Mouse (Mus musculus) gastrocnemius, postnatal 36 days (tissue): ENCODE data around the gene Olfr1198. TPM values are rescaled to one million over a fixed set of nuclear protein-coding genes. Genes with fewer than 3 reads are reported as not detected.

Source experiments
- DNase-seq, 2 experiments: peaks; one replicate each; pipeline ENCODE4 v3.0.0; 2022
- intact Hi-C: fragments of 180-260 bp; cut with DNase I; formaldehyde crosslinking; loops from one replicate; pipeline ENCODE4 v1.15.1; 2025
- long read RNA-seq, 2 experiments: library from polyadenylated mRNA; stranded (forward); transcript quantifications; one replicate each; pipeline ENCODE4 v2.0.0; 2021
- total RNA-seq, 2 experiments: library from RNA; stranded (reverse); gene quantifications; 2 replicates each; pipeline ENCODE4 v1.2.3; 2021

Gene Olfr1198
- total RNA-seq, result not detected
- long read RNA-seq, experiment 1, result 0 reads
- long read RNA-seq, experiment 2, result 0 reads

GRCm38 (mm10) chr2:88751270-88751669, at the start of gene Olfr1198:
Olfr1198 (minus strand) TSS chr2:88751370.
- DNase-seq, result no peak
- intact Hi-C loops, result no loop called here

- intact Hi-C loops, result no loop called here
- DNase-seq, result no peak
These were observed 41.6 kb upstream of the Olfr1198 start, which contains the start of gene Olfr1201 for GRCm38 (mm10) chr2:88792736-88793135. Olfr1201 (plus strand) TSS chr2:88793036.

- intact Hi-C loops, result no loop called here
- no peak for DNase-seq
These were observed 19.2 kb upstream of the Olfr1198 start, which contains the start of gene Olfr1200 for GRCm38 (mm10) chr2:88770388-88770787. Olfr1200 (minus strand) TSS chr2:88770488.

GRCm38 (mm10) chr2:88760369-88760768, 9.2 kb upstream of the Olfr1198 start, which contains the start of gene Olfr1199:
Olfr1199 (minus strand) TSS chr2:88760469.
- intact Hi-C loops, result no loop called here
- no peak for DNase-seq

GRCm38 (mm10) chr2:88743379-88743778, 7.8 kb downstream of the Olfr1198 start:
- DNase-seq, result no peak
- intact Hi-C loops, result no loop called here

GRCm38 (mm10) chr2:88732266-88732665, 18.9 kb downstream of the Olfr1198 start, which contains the start of gene Olfr1197:
Olfr1197 (minus strand) TSS chr2:88732366.
- DNase-seq, result no peak
- intact Hi-C loops, result no loop called here

GRCm38 (mm10) chr2:88704497-88704896, 46.7 kb downstream of the Olfr1198 start, which contains the start of gene Olfr1196:
Olfr1196 (minus strand) TSS chr2:88704597.
- intact Hi-C loops, result no loop called here
- DNase-seq, result no peak

Other genes starting within 250 kb of the Olfr1198 start
- gene Olfr1186, start 232.8 kb downstream of the Olfr1198 start, total RNA-seq, result not detected
- gene Olfr1188, start 194.4 kb downstream of the Olfr1198 start, total RNA-seq, result not detected
- not detected for gene Olfr1189, start 164.9 kb downstream of the Olfr1198 start, total RNA-seq
- gene Olfr1191-ps1, start 110.8 kb downstream of the Olfr1198 start, total RNA-seq, result not detected
- not detected for gene Olfr1192-ps1, start 102.9 kb downstream of the Olfr1198 start, total RNA-seq
- gene Olfr1193, start 75.7 kb downstream of the Olfr1198 start, total RNA-seq, result not detected
- not detected for gene Olfr1195, start 62.2 kb downstream of the Olfr1198 start, total RNA-seq
- not detected for gene Olfr1196, start 46.8 kb downstream of the Olfr1198 start, total RNA-seq
- gene Olfr1197, start 19.0 kb downstream of the Olfr1198 start, total RNA-seq, result not detected
- not detected for gene Olfr1199, start 9.1 kb upstream of the Olfr1198 start, total RNA-seq
- gene Olfr1200, start 19.1 kb upstream of the Olfr1198 start, total RNA-seq, result not detected
- gene Olfr1201, start 41.7 kb upstream of the Olfr1198 start, total RNA-seq, result not detected
- gene Olfr1202, start 63.1 kb upstream of the Olfr1198 start, total RNA-seq, result not detected
- not detected for gene Olfr1205, start 78.4 kb upstream of the Olfr1198 start, total RNA-seq
- not detected for gene Olfr1204, start 97.9 kb upstream of the Olfr1198 start, total RNA-seq
- gene Olfr1206, start 111.9 kb upstream of the Olfr1198 start, total RNA-seq, result not detected
- not detected for gene Olfr1208, start 150.9 kb upstream of the Olfr1198 start, total RNA-seq
- gene Olfr1209, start 163.8 kb upstream of the Olfr1198 start, total RNA-seq, result not detected
- gene Olfr1211, start 186.7 kb upstream of the Olfr1198 start, total RNA-seq, result not detected
- gene Olfr1212, start 202.6 kb upstream of the Olfr1198 start, total RNA-seq, result not detected
- gene Gm13762, start 228.9 kb upstream of the Olfr1198 start, total RNA-seq, result not detected
- gene Olfr1214, start 241.3 kb upstream of the Olfr1198 start, total RNA-seq, result not detected